Mouse (Mus musculus): ENCODE data around the gene Tctn1.
A peak's percentile ranks its signal among the peaks of the same experiment; 100 is the strongest.
"Not testable (repeated sequence)": the region's sequence is repeated elsewhere in the genome, so short reads cannot be mapped to it uniquely, and the experiment has no call there.

The Tctn1 gene

DNA sequence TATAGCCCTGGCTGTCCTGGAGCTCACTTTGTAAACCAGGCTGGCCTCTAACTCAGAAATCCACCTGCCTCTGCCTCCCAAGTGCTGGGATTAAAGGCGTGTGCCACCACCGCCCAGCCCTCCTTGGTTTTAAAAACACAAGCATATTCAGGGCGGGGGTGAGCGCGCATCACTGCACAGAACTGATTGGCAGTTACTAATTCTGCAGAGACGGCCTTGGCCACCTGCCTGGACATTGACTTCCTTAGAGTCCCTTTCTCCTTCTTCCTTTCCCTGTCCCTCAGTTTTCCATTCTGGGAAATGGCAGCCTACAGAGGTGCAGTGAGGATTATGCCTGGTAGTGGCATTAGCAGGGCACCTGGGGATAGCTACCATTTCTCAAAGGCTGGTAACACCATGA lies 46.6 kb downstream of the Tctn1 start:
- no peak for DNase-seq

DNA sequence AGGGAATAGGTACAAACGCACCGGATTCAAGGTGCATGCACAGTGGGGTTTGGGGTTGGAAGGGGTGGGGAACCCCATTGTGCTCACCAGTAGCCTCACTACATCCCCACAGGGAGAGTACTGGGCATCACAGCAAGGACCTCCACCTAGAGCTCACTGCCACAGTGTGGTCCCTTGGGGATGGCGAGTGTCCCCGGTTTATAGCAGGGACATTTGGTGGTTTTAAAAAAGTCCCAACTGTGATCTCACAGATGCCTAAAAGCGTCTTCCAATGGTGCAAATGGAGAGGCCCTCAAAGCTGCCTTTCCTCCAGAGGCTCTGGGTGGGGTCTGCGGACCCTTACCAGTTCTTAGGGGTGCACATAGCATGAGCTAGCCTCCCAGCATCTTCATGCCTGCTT lies 50.4 kb downstream of the Tctn1 start:
- no peak for DNase-seq

GRCm38 (mm10) chr5:122212820-122213219 lies 51.4 kb downstream of the Tctn1 start:
- not testable (repeated sequence) for DNase-seq

DNA sequence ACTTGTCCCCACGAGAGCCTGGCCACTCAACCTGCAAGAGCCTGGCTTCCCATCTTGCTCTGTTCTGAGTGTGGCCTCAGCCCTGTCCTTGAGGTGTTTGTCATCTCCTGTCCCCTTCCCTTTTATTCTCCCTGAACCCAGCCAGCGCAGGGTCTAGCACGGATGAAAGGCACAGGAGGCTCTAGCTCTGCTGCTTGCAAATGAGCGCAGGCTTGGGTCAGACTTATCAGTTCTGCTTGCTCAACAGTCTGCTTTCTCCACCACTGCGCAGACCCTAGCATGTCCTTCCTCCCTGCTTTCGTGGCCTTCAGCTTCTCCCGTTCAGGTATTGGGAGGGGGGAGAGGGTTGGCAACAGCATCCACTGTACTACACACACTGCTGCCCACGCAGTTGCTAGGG lies 52.1 kb downstream of the Tctn1 start:
- no peak for DNase-seq

DNA sequence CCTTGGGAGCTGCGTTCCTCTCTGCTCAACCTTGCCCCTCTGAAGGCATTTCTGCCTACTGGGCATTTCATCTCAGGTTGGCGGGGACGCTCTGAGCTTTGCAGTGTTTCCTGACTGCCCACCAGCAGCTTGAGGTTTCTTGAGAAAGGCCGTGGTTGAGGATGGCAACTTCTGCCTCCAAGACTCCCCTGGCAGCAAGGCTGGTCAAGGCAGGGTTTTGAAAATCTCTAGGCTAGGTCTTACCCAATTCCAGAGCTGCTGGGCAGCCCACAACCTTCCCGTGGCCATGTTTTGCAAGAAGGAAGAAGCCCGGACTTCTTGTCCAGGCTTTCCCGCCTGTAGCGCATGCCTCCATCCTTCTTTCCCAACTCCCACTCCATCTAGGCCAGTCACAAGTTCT lies 53.4 kb downstream of the Tctn1 start:
- DNase-seq, result no peak

- peak; percentile 76 to 78 for DNase-seq
Observed at GRCm38 (mm10) chr5:122209591-122210368, 54.5 kb downstream of the Tctn1 start.

DNA sequence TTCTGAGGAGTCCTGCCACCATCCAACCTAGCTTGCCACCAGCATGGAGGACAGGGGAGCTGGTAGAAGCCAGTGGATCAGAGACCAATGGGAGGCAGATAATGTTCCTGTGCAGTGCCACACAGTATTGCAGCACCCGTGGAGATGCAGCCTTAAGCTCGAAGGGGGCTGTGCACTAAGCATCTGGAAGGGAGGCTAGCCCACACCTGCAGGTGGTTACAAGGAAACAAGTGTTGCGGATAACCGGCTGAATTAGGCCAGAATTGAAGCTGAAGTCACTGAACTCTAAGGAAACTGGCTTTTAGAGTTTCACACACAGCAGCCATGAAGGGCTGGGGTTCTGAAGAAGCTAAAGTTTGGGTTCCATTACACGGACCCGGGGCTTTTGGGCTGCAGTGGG lies 55.4 kb downstream of the Tctn1 start:
- no peak for DNase-seq

- DNase-seq, result no peak
Observed at GRCm38 (mm10) chr5:122206475-122206874, 57.8 kb downstream of the Tctn1 start, which contains the start of gene Hvcn1. Gene Hvcn1 (plus strand): TSS chr5:122206804.

GRCm38 (mm10) chr5:122204180-122204579 lies 60.1 kb downstream of the Tctn1 start:
- no peak for DNase-seq

DNA sequence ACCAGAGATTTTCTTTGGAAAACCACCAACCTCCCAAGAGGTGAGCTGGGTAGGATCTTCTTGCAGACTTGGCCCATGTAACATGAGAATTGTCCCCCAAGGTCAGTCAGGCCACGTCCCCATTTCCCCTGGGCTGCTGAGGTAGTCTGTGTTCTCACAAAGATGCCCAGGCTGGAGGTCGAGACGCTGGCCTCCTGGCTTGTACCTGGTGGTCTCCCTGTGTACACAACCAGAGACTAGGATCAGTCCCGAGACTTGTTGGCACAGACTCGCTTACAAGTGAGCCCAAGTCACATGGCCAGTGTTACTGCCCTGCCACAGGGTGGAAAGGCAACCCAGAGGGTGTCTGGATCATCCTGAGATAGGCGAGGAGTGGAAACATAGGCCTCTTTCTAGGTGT lies 62.4 kb downstream of the Tctn1 start:
- no peak for DNase-seq

DNA sequence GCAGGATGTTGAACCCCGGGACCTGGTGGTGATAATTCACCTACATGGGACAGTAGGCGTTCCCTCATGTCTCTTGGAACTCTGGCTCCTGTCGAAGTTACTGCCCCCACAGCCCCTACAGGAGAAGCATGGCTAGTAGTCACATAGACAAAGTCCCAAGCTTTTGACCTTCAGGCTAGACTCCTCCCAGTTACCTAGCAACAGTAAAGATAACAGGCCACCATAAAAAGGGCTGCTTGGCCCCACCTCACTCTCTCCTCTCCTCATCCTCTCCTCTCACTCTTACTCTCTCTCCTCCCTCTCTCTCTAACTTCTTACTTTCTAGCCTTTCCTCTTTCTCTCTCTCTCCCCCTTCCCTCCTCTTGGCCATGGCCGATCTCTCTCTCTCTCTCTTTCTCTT lies 63.4 kb downstream of the Tctn1 start:
- no peak for DNase-seq

DNA sequence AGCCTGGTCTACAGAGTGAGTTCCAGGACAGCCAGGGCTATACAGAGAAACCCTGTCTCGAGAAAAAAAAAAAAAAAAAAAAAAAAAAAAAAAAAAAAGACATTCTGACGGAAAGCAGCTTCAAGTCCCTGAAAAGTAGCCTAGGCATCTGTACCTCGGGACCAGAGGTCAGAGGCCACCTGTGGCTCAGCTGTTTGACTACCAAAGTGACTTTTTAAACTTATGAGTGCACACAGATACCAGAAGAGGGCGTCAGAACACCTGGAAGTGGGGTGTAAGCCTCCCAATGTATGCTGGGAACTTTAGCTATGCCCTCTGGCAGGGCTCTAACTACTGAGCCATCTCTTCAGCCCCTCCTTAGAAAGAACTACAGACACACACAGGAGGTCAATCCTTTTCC lies 71.9 kb downstream of the Tctn1 start:
- DNase-seq, result no peak

DNA sequence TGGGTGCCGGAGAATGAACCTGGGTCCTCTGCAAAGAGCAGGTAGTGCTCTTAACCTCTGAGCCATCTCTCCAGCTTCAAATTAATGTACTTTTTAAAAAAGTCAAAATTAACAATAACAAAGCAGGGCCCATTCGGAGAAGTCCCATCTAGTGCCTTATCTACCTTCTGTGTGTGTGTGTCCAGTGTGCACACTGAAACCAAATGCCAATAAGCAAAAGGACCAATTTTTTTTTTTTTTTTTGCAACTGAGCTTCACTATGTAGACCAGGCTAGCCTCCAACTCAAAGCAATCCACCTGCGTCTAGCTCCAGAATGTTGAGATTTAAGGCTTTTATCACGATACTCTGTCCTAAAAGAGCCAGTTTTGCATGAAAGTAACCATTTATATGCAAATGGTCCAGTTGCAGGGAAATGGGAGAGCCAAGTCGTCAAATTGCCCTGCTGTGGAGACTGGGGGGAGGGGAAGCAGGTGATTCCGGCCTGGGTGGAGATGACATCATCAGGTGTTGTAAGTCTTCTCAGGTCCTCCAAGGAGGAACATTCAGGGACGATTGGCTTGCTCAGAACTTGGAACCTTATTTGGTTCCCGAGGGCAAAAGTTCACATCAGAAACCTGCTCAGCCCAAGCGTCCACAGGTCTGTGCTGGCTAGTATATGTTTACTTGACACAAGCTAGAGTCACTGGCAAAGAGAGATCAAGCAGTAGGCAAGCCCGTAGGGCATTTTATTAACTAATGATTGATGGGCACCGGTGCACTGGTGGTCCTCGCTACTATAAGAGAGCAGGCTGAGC lies 72.8 kb downstream of the Tctn1 start:
- DNase-seq, result no peak

DNA sequence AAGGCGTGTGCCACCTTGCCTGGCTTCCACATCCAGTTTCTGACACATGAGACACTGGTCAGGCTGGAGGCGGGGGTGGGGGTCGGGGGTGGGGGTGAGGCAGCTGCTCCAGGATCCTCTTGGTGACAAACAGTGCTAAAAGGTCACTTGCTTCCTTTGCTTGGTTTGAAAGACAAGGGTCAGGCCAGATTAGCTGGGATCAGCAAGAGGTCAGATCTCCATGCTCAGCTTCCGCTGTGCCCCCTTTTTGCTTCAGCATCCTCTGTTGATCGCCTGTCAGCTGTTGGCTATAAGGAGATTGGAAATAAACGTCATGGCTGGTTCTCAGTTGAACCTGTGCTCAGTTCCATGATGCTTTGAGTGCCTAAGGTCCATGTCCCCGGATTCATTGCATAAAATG lies 73.8 kb downstream of the Tctn1 start:
- no peak for DNase-seq

- no peak for DNase-seq
Observed at GRCm38 (mm10) chr5:122189115-122189514, 75.1 kb downstream of the Tctn1 start.

Measured in spleen, adult 18-20 months (tissue).